Mouse (Mus musculus): ENCODE measurements at regions not wholly inside any gene's neighbourhood (a gene's known extent, or its start where the extent isn't known, plus 50 kb on each side); places are given as distances from the start of the nearest gene placed in this dataset.

DNA sequence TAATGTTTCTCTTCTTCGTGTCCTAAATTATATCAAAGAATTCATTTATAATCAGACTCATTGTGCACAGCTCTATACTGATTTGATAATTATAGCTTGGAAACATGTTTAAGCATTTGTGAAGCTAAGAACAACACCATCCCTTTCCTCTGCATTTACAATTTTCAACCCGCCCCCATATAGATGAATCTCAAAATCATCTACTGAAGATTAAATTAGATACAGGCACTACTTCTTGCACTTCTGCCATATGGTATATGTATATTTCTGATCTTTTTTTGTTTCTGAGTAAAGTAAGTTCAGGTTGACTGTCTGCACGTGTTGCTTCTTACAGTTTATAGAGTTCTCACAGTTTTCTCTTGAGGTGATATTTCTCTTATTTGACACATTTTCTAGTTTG lies 583.1 kb upstream of the C030005K15Rik start:
- no peak for DNase-seq

DNA sequence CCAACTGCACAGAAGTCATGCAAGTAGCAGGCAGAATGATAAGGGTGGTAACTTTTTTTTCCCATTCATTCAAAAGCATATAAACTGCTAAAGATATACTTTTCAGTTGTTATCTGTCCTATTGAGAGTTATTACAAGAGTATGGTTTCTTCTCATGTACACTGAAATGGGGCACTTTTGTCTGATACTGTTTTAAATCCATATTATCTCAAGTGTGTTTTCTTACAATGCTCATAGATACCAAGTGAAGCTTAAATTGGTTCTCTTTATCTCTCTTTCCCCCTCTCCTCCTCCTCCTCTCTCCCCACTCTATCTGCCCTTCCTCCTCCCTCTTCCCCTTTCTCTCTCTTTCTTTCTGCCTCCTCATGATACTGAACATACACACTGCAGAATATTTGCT lies 584.8 kb upstream of the C030005K15Rik start:
- DNase-seq, result no peak

- DNase-seq, result no peak
Measured at GRCm38 (mm10) chr10:98318416-98318815, 591.9 kb upstream of the C030005K15Rik start.

- DNase-seq, result no peak
Measured at GRCm38 (mm10) chr10:98323846-98324245, 590.4 kb upstream of the Atp2b1 start.

DNA sequence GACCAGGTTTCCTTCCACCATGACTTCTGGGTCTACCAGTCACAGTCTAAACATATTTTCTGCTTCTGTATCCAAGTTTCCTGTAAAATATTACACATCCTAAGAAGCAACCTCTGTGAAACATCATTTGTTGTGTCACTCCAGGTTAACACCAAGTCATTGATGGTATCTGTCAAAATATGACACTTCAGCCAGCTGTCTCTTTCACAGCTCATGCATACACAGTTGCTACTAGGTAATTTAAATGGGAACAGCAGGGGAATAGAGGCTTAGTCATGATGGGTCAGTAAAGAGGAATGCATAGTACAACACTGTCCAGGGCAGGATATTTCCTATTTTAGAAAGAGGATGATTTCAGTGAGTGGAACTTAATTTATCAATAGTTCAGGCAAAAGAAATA lies 589.6 kb upstream of the Atp2b1 start:
- no peak for DNase-seq

DNA sequence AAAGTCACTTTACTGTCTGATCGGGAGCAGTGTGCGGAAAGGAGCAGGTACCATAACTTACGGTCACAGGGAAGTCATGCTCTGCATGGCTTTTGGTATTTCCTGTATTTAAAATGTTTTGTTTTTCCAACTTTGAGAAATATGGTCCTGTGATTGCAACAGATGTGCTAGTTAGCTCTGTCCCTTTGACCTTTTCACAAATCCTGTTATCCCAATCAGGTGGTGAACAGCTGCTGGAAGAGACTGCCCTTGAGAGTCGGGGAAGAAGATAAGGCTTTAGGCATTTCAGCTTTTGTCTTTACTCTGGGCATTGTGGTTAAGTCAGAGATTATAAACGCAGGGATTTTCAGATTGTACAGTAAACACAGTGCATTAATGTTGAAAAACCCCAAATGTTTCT lies 588.5 kb upstream of the Atp2b1 start:
- no peak for DNase-seq

- no peak for DNase-seq
Measured at GRCm38 (mm10) chr10:98332682-98333081, 581.5 kb upstream of the Atp2b1 start.

GRCm38 (mm10) chr10:98333411-98334067 lies 580.7 kb upstream of the Atp2b1 start:
- no peak for DNase-seq

GRCm38 (mm10) chr10:98343827-98344226 lies 570.4 kb upstream of the Atp2b1 start:
- no peak for DNase-seq

GRCm38 (mm10) chr10:98349466-98349865 lies 564.7 kb upstream of the Atp2b1 start:
- DNase-seq, result peak; percentile 48 to 55

DNA sequence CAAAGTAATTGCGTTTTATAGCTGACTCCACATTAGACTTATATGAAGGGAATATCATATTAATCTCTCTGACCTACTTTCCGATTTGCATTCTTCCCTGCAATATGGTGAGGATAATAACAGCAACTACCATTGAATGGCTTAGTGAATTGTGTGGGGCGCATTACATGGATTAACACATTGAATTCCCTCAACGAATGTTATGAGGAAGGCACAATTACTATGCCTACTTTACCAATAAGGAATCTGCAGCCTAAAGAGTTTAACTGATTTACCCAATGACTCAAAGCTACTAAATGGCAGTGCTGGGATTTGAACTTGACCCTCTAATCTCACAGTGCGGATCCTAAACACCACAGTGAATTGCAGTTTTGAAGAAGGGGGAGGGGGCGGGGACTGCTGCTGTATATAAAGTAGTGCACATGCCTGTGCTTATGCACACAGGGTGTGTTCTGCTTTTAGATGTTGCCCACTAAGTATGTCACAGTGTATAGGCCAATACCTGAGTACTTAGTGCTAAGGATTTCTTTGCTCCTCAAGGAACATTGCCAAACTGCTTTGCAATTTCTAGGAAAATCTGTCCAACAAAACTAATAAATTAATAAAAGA lies 563.8 kb upstream of the Atp2b1 start:
- DNase-seq, result no peak

- no peak for DNase-seq
Measured at GRCm38 (mm10) chr10:98352061-98352460, 562.1 kb upstream of the Atp2b1 start.

DNA sequence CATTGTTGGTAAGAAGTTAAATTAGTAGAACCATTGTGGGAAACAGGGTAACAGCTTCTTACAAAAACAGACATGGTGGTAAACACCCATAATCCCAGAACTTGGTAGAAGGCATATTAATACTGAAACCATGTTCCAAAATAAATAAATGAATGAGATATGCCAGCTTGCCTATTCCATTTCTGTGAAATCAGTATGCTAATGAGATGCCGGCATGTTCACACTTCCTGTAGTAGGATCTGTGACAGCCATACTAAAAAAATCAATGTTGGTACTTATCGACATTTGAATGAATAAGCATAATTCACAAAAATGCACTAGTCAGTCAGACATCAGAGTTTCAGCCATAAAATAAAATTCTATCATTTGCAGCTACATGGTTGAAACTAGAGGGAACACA lies 559.7 kb upstream of the Atp2b1 start:
- DNase-seq, result no peak

GRCm38 (mm10) chr10:98364604-98365003 lies 549.6 kb upstream of the Atp2b1 start:
- no peak for DNase-seq

DNA sequence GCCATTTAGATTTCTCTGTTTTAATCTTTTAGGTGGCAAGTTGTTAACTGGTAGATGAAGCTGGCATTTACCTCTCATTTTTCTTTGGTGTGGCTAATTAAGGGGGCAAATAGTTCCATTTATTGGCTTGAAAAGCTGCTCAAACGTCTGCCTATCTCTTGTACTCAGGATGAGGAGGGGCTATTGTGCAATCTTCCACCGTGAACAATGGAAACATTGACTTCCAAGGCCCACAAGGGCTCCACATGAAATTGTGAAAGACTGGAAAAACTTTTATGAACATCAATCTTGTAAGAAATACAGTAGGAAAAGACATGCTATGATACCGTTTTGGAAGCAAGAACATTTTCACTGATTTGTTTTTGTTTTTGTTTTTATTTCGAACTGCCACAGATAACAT lies 541.6 kb upstream of the Atp2b1 start:
- DNase-seq, result no peak

DNA sequence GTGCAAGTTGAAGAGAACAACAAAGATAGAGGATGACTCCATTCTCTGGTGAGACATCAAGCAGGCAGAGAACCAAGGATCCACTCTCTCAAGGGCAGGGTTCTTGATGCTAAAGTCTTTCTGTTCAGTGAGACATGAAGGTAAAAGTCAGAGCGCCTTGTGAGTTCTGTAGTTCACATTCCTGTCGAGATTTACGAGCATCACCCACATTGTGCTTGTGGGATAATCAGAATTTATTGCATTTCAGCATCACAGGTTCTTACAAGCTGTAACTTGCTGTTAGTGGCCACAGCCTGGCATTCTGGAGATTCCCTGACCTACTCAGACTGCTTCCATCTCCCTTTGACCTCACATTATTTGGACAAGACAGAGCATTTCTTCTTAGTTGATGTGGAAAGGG lies 540.9 kb upstream of the Atp2b1 start:
- DNase-seq, result peak in 1 of 2 experiments; percentile 3

DNA sequence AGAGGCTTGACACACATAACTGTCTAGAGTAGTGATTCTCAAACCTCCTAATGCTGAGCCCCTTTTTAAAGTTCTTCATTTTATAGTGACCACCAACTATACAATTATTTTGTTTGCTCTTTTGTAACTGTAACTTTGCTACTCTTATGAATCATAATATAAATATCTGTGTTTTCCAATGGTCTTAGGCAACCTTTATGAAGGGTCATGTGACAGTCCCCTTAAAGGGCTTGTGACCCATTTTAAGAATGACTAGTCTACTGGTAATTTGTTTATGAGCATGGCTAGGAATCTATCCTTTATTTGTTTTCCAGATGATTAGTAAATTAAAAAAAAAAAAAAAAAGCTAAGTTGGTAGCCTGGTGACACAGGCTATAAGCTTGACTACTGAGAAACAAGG lies 539.5 kb upstream of the Atp2b1 start:
- no peak for DNase-seq

DNA sequence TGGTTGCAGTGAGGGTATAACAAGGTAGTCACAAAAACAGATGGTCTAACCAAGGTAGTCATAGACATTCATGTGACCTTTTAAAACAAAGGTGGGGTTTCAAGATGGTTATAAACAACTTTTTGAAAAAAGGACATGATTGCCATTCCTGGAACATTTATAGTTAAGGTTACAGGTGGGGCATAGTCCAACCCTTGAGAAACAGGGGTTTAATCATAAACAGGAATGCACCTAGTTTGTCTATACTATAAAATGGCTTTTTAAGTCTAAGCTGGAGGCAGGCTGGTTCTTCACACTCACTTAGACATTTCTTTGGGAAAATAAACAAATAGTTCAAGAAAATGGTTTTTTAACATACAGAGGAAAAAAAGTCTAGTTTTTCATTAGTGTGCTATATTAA lies 525.7 kb upstream of the Atp2b1 start:
- DNase-seq, result no peak

DNA sequence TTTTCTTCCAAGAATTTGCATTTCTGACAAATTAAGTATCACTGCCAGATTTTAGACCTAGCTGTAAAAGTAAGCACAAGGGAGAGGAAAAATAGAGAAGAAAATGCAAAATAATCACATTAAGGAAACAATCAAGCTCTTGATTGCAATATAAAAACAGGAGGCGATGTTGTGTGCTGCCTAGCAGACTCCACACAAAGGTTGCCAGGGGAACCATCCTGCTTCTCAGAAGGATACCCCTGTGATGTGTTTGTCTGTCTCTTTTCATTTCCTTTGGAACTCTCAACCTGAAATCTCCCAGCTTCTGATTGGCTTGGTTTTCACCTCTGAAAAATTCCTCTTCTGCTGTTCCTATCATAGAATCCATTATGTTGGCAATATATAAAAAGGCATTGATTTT lies 514.3 kb upstream of the Atp2b1 start:
- DNase-seq, result no peak

DNA sequence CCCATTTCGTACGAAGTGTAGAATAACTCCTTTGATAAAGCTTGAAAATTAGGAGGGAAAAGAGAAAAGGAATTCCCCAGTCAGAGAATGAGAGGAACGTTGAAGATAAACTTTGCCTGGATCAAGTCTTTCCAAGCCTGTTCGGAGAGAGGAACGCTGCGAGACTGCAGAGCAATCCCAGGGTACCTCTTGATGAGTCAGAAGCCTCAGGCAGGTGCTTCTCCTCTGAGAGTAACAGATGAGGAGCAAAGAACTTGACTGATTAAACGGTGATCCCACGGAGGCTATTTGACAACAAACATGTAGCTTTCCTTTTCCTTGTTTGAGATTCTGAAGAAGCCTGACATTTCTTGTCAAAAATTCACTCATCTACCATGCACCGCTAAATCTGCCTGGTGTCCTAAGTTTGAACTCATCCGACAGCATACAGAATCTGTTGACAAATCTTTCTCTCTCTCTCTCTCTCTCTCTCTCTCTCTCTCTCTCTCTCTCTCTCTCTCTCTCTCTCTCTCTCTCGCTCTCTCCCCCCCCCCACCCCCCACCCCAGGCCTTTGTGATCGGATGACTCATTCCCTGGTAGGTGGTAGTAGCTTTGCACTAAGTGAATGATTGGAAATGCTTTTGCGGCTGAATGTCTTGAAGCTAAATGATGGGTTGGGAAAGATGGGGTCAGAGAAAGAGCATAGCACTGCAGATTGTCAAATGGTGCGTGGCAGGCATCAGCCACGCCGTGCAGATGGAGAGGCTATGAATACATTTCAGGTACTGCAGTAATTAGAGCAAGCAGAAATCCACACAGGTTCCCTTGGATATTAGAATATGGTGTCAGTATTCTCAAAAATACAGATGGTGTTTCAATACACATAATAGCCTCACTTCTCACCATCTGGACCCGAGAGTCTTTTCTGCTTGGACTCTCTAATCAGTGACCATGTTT lies 496.1 kb upstream of the Atp2b1 start:
- DNase-seq, result no peak

- no peak for DNase-seq
Measured at GRCm38 (mm10) chr10:98424450-98424849, 489.8 kb upstream of the Atp2b1 start.

DNA sequence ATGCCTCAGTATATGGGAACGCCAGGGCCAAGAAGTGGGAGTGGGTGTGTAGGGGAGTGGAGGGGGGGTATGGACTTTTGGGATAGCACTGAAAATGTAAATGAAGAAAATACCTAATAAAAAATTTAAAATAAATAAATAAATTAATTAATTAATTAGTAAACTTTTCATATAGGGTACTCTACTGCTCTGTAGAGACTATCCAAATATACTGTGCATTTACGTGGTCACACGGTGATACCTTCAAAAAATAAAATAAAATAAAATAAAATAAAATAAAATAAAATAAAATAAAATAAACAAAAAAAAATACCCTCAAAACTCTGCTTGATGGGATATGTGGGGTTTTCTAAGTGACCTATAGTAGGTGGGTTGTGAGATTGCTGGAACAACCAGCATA lies 479.2 kb upstream of the Atp2b1 start:
- no peak for DNase-seq

DNA sequence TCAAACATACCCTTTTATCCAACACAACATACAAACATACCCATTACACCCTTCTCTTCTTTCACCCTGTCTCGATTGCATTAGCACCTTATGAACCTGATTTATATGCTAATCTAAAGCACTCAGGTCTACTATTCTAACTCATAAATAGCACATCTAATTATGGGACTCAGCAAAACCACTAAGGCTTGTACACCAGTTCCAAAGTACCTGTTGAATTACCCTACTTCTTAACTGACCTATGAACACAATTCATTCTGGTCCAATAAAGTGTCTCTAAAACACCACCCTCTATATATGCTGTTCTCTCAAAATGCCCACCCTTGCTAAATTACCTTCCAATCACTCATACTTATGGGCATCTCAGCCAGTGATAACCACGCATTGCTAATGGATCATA lies 452.7 kb upstream of the Atp2b1 start:
- DNase-seq, result no peak

- DNase-seq, result no peak
Measured at GRCm38 (mm10) chr10:98474581-98474980, 439.6 kb upstream of the Atp2b1 start.

Data from kidney, postnatal 4 days (tissue).